Comparison of ENCODE assay signal across 8 mouse cellular contexts in the genomic region with DNA sequence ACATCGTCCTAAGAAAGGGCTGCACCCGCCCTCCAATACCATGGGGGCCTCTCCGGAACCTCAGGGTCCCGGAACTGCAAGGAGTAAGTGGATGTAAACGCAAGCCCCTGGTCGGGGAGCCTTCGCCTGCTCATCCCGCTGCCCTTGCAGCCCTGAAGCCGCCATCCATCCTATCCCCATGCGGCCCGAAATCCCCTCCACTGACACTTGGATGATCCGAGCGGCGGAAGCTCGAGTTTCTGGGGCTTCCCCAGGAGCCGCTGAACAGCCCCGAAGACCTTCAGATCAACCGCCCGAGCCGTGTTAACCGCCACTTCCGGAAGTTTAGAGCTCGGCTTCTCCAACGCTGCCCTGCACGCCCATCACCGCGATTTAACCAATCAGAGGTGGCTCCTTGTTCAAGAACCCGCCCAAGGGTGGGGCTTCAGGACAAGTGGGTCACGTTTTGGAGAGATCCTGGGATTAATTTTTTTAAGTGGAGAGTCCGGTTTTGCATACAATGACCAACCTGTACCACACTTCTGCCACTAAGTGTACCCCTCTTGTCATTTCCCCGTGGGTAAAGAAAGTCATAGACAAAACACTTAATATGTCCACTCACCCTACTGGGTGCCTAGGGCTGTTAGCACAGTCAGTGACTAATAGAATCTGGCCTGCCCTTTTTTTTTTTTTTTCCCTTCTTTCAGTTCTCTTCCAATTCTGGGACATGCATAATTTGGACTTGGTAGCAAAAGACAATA. TPM values are rescaled to one million over a fixed set of nuclear protein-coding genes. Genes with fewer than 3 reads are reported as not detected.
A peak's percentile ranks its signal among the peaks of the same experiment; 100 is the strongest.
DNase-seq lines count a peak whose midpoint lies in the region; ATAC-seq lines count a peak whose summit lies in the region.

No protein-coding gene starts in this region.

- no peaks in the 10 kb centered on the region for H3K9me3 ChIP-seq in heart, embryonic 14.5 days (ENCODE audit: control insufficient read depth, low read length)
- H3K9me3 ChIP-seq in liver, embryonic 13.5 days (replicated peaks): no peaks in the 10 kb centered on the region
- H3K9me3 ChIP-seq in stomach, embryonic 16.5 days (replicated peaks; ENCODE audit: control insufficient read depth, low read length): no peaks in the 10 kb centered on the region

- peak overlapping the region; percentile 92 for H3K4me2 ChIP-seq in heart, embryonic 14.5 days (ENCODE audit: low read length)
- peak overlapping the region; percentile 87 for H3K4me2 ChIP-seq in liver, embryonic 13.5 days
- peak overlapping the region; percentile 77 for H3K4me2 ChIP-seq in stomach, embryonic 16.5 days (ENCODE audit: low read depth, low read length)

- no peaks in the 10 kb centered on the region for H3K4me1 ChIP-seq in brown adipose tissue, adult 24 weeks (ENCODE audit: control insufficient read depth, insufficient read depth, insufficient read length, low read length)
- H3K4me1 ChIP-seq in heart, embryonic 14.5 days (ENCODE audit: control insufficient read depth in 2 of 2, insufficient read depth in 2 of 2, low read length in 2 of 2): peaks cover 2 to 6% of the 10 kb centered on the region in 2 experiments
- peaks cover 32% of the 10 kb centered on the region for H3K4me1 ChIP-seq in liver, embryonic 13.5 days (replicated peaks)
- peaks cover 4% of the 10 kb centered on the region for H3K4me1 ChIP-seq in stomach, embryonic 16.5 days (ENCODE audit: control insufficient read depth, insufficient read depth, low read length)

- no peaks in the 10 kb centered on the region for H3K27me3 ChIP-seq in heart, embryonic 14.5 days (ENCODE audit: control insufficient read depth, insufficient read depth, low read length)
- H3K27me3 ChIP-seq in liver, embryonic 13.5 days: no peaks in the 10 kb centered on the region
- H3K27me3 ChIP-seq in stomach, embryonic 16.5 days (ENCODE audit: control insufficient read depth, insufficient read depth, low read length): no peaks in the 10 kb centered on the region

- ATAC-seq in heart, embryonic 14.5 days (ENCODE audit: insufficient number of reproducible peaks, insufficient read depth, low FRiP score, low read depth): peak; percentile 92
- ATAC-seq in liver, embryonic 13.5 days (ENCODE audit: low read depth): peak; percentile 90
- ATAC-seq in stomach, embryonic 16.5 days (ENCODE audit: insufficient read depth, low FRiP score): peak; percentile 97

- H3K36me3 ChIP-seq in heart, embryonic 14.5 days (ENCODE audit: control insufficient read depth, insufficient read depth, low read length): peaks cover 23% of the 10 kb centered on the region
- peaks cover 12% of the 10 kb centered on the region for H3K36me3 ChIP-seq in liver, embryonic 13.5 days
- H3K36me3 ChIP-seq in stomach, embryonic 16.5 days (ENCODE audit: control insufficient read depth, insufficient read depth, low read length): 0 out of 2 replicates have a peak, but pooled peaks cover 2% of the 10 kb centered on the region

- 0% methylated on average over 31 of the region's 31 CpGs for WGBS in heart, embryonic 14.5 days
- WGBS in liver, embryonic 13.5 days (ENCODE audit: insufficient replicate concordance): under 1% methylated on average over 31 of the region's 31 CpGs
- 0% methylated on average over 31 of the region's 31 CpGs for WGBS in stomach, embryonic 16.5 days

- H3K27ac ChIP-seq in brown adipose tissue, adult 24 weeks (replicated peaks; ENCODE audit: low read depth, low read length): peak overlapping the region; percentile 56
- peak overlapping the region; percentile 61 to 73 for H3K27ac ChIP-seq in heart, embryonic 14.5 days (replicated peaks in 1 of 2; ENCODE audit: control insufficient read depth in 1 of 2, insufficient read depth in 1 of 2, low read depth in 2 of 2, low read length in 2 of 2)
- H3K27ac ChIP-seq in liver, embryonic 13.5 days: peak overlapping the region; percentile 96
- H3K27ac ChIP-seq in stomach, embryonic 16.5 days (ENCODE audit: low read length): peak overlapping the region; percentile 88

- peak overlapping the region; percentile 91 for H3K9ac ChIP-seq in heart, embryonic 14.5 days (ENCODE audit: low read length)
- peak overlapping the region; percentile 93 for H3K9ac ChIP-seq in liver, embryonic 13.5 days
- H3K9ac ChIP-seq in stomach, embryonic 16.5 days (ENCODE audit: low read length): peak overlapping the region; percentile 95

- H3K4me3 ChIP-seq in brown adipose tissue, adult 24 weeks (ENCODE audit: insufficient read depth, low read depth, low read length): peak overlapping the region; percentile 79
- peak overlapping the region; percentile 79 to 88 for H3K4me3 ChIP-seq in heart, embryonic 14.5 days (ENCODE audit: control insufficient read depth in 1 of 2, insufficient read depth in 1 of 2, low read depth in 1 of 2, low read length in 2 of 2)
- H3K4me3 ChIP-seq in liver, embryonic 13.5 days (replicated peaks): peak overlapping the region; percentile 87
- peak overlapping the region; percentile 89 for H3K4me3 ChIP-seq in stomach, embryonic 16.5 days (replicated peaks; ENCODE audit: low read length)

- DNase-seq in CD4-positive, CD25-positive, alpha-beta regulatory T cell, adult 2 months (ENCODE audit: low read depth, low spot score): peak; percentile 96
- peak; percentile 97 for DNase-seq in fibroblast of lung, adult 2 months (ENCODE audit: low read depth)
- DNase-seq in kidney, postnatal 14 days: peak; percentile 98
- peak; percentile 98 for DNase-seq in liver, embryonic 13.5 days
- peak; percentile 95 for DNase-seq in neural tube, embryonic 10.5 days (ENCODE audit: extremely low spot score, low spot score)

RNA-seq across cellular contexts. Expression of a gene that starts 8.0 kb away (rescaled TPM):
- 60.1 and 79.2 TPM in 2 replicates for polyA plus RNA-seq in brown adipose tissue, adult 24 weeks (2012; ENCODE audit: insufficient read depth, insufficient read length, missing spikeins)
- polyA plus RNA-seq in heart, embryonic 14.5 days (2014; fragmentation: Nextera tagmentation; extraction: Ambion mirVana): 70.0 and 79.7 TPM in 2 replicates
- polyA plus RNA-seq in liver, embryonic 13.5 days (2015; fragmentation: Nextera tagmentation; extraction: Ambion mirVana): 66.3 and 71.4 TPM in 2 replicates
- 39.5 and 50.6 TPM in 2 replicates for polyA plus RNA-seq in stomach, embryonic 16.5 days (2015; fragmentation: Nextera tagmentation; extraction: Ambion mirVana)

RNA-seq across cellular contexts. Expression of a gene that starts 8.1 kb away (rescaled TPM):
- polyA plus RNA-seq in brown adipose tissue, adult 24 weeks (2012; ENCODE audit: insufficient read depth, insufficient read length, missing spikeins): not detected in 2 replicates
- 0.93 and 1.1 TPM in 2 replicates for polyA plus RNA-seq in heart, embryonic 14.5 days (2014; fragmentation: Nextera tagmentation; extraction: Ambion mirVana)
- 0.12 and 0.14 TPM in 2 replicates for polyA plus RNA-seq in liver, embryonic 13.5 days (2015; fragmentation: Nextera tagmentation; extraction: Ambion mirVana)
- polyA plus RNA-seq in stomach, embryonic 16.5 days (2015; fragmentation: Nextera tagmentation; extraction: Ambion mirVana): 2.0 and 2.1 TPM in 2 replicates

RNA-seq across cellular contexts. Expression of a gene that starts 9.9 kb away (rescaled TPM):
- polyA plus RNA-seq in brown adipose tissue, adult 24 weeks (2012; ENCODE audit: insufficient read depth, insufficient read length, missing spikeins): 6.5 and 8.5 TPM in 2 replicates
- polyA plus RNA-seq in heart, embryonic 14.5 days (2014; fragmentation: Nextera tagmentation; extraction: Ambion mirVana): 6.2 and 7.6 TPM in 2 replicates
- 2.8 and 3.0 TPM in 2 replicates for polyA plus RNA-seq in liver, embryonic 13.5 days (2015; fragmentation: Nextera tagmentation; extraction: Ambion mirVana)
- 6.6 and 8.4 TPM in 2 replicates for polyA plus RNA-seq in stomach, embryonic 16.5 days (2015; fragmentation: Nextera tagmentation; extraction: Ambion mirVana)

RNA-seq across cellular contexts. Expression of a gene that starts 58.9 kb away (rescaled TPM):
- polyA plus RNA-seq in brown adipose tissue, adult 24 weeks (2012; ENCODE audit: insufficient read depth, insufficient read length, missing spikeins): 29.5 and 38.8 TPM in 2 replicates
- polyA plus RNA-seq in heart, embryonic 14.5 days (2014; fragmentation: Nextera tagmentation; extraction: Ambion mirVana): 16.8 and 17.3 TPM in 2 replicates
- 5.0 and 6.1 TPM in 2 replicates for polyA plus RNA-seq in liver, embryonic 13.5 days (2015; fragmentation: Nextera tagmentation; extraction: Ambion mirVana)
- 16.8 and 17.1 TPM in 2 replicates for polyA plus RNA-seq in stomach, embryonic 16.5 days (2015; fragmentation: Nextera tagmentation; extraction: Ambion mirVana)

Comparison
In these comparisons a context has a peak if more than half of its experiments do, and no peak if none do; other contexts are left out.
1. Peak in every context shown above with its lines: DNase-seq, ATAC-seq, H3K4me3 ChIP-seq and H3K27ac ChIP-seq.